17 mouse cellular contexts compared by ENCODE assay signal in genomic region chr16:33578462-33578861, GRCm38 (mm10).
A peak's percentile ranks its signal among the peaks of the same experiment; 100 is the strongest.
DNase-seq lines count a peak whose midpoint lies in the region; ATAC-seq and TF ChIP-seq lines count a peak whose summit lies in the region.
"Had no signal": no experiment of that assay in that cellular context is flagged by ENCODE, and none has a peak within 500 bp of the region (broad histone marks: within the 10 kb centered on the region; RNA-seq: fewer than 3 reads in every experiment).

No protein-coding gene starts in this region.

- no peak overlapping the region for H3K4me3 ChIP-seq in lung, postnatal 0 days (ENCODE audit: low read depth, low read length)
- H3K4me3 ChIP-seq in heart, embryonic 12.5 days = no peak overlapping the region
- H3K4me3 ChIP-seq in hindbrain, embryonic 12.5 days = no peak overlapping the region
- no peak overlapping the region for H3K4me3 ChIP-seq in hindbrain, embryonic 13.5 days
- H3K4me3 ChIP-seq: forebrain, embryonic 15.5 days; hindbrain, embryonic 10.5 days; neural tube, embryonic 13.5 days had no signal

- no peaks in the 10 kb centered on the region for H3K36me3 ChIP-seq in lung, postnatal 0 days (ENCODE audit: insufficient read depth, low read length)
- H3K36me3 ChIP-seq in heart, embryonic 12.5 days = no peaks in the 10 kb centered on the region
- H3K36me3 ChIP-seq in hindbrain, embryonic 12.5 days = no peaks in the 10 kb centered on the region
- no peaks in the 10 kb centered on the region for H3K36me3 ChIP-seq in hindbrain, embryonic 13.5 days
- H3K36me3 ChIP-seq: forebrain, embryonic 15.5 days; hindbrain, embryonic 10.5 days; neural tube, embryonic 13.5 days had no signal

- no peaks in the 10 kb centered on the region for H3K9me3 ChIP-seq in lung, postnatal 0 days (ENCODE audit: low read length)
- H3K9me3 ChIP-seq in heart, embryonic 12.5 days (replicated peaks) = no peaks in the 10 kb centered on the region
- H3K9me3 ChIP-seq in hindbrain, embryonic 12.5 days (replicated peaks) = no peaks in the 10 kb centered on the region
- no peaks in the 10 kb centered on the region for H3K9me3 ChIP-seq in hindbrain, embryonic 13.5 days
- H3K9me3 ChIP-seq: forebrain, embryonic 15.5 days; hindbrain, embryonic 10.5 days; neural tube, embryonic 13.5 days had no signal

- no peak overlapping the region for H3K9ac ChIP-seq in lung, postnatal 0 days (replicated peaks; ENCODE audit: low read depth)
- no peak overlapping the region for H3K9ac ChIP-seq in heart, embryonic 12.5 days
- H3K9ac ChIP-seq in hindbrain, embryonic 12.5 days = no peak overlapping the region
- H3K9ac ChIP-seq in hindbrain, embryonic 13.5 days = no peak overlapping the region
- H3K9ac ChIP-seq: forebrain, embryonic 15.5 days; neural tube, embryonic 13.5 days had no signal

- H3K4me2 ChIP-seq in lung, postnatal 0 days (replicated peaks; ENCODE audit: low read depth, low read length) = no peak overlapping the region
- H3K4me2 ChIP-seq in heart, embryonic 12.5 days = no peak overlapping the region
- no peak overlapping the region for H3K4me2 ChIP-seq in hindbrain, embryonic 12.5 days (replicated peaks)
- no peak overlapping the region for H3K4me2 ChIP-seq in hindbrain, embryonic 13.5 days
- H3K4me2 ChIP-seq: forebrain, embryonic 15.5 days; midbrain, embryonic 11.5 days; neural tube, embryonic 13.5 days had no signal

- no peak overlapping the region for H3K27ac ChIP-seq in lung, postnatal 0 days (ENCODE audit: low read length)
- H3K27ac ChIP-seq in heart, embryonic 12.5 days (ENCODE audit: poor library complexity, severe bottlenecking) = 0 out of 2 replicates have a peak overlapping the region, but pooled peaks have one; percentile 14
- no peak overlapping the region for H3K27ac ChIP-seq in hindbrain, embryonic 12.5 days
- no peak overlapping the region for H3K27ac ChIP-seq in hindbrain, embryonic 13.5 days
- H3K27ac ChIP-seq: forebrain, embryonic 15.5 days; neural tube, embryonic 13.5 days had no signal

- peaks cover 16% of the 10 kb centered on the region; the same call in 1 of the 2 replicates for H3K4me1 ChIP-seq in lung, postnatal 0 days (ENCODE audit: insufficient read depth, low read depth, low read length)
- peaks cover 92% of the 10 kb centered on the region for H3K4me1 ChIP-seq in heart, embryonic 12.5 days (replicated peaks)
- H3K4me1 ChIP-seq in hindbrain, embryonic 12.5 days = peaks cover 14% of the 10 kb centered on the region
- H3K4me1 ChIP-seq in hindbrain, embryonic 13.5 days (replicated peaks) = peaks cover 17% of the 10 kb centered on the region

- DNase-seq in adrenal gland, postnatal 10 days = peak; percentile 55
- no peak for DNase-seq in adrenal gland, adult (ENCODE audit: inconsistent age in 2 of 2, low spot score in 1 of 2)
- DNase-seq in lung, postnatal 0 days (ENCODE audit: low spot score) = peak; percentile 58
- DNase-seq in lung, postnatal 14 days = no peak
- DNase-seq in heart, postnatal 4 days = peak; percentile 49
- DNase-seq: cerebellum, postnatal 14 days; lung, adult 18-20 months; lung, postnatal 4 days; thymus, postnatal 4 days had no signal

- WGBS in lung, postnatal 0 days = 61% methylated on average over 3 of the region's 3 CpGs
- WGBS in heart, embryonic 12.5 days = 34% methylated on average over 3 of the region's 3 CpGs
- 86% methylated on average over 3 of the region's 3 CpGs for WGBS in hindbrain, embryonic 12.5 days
- 94% methylated on average over 3 of the region's 3 CpGs for WGBS in hindbrain, embryonic 13.5 days

- no peak for TF ChIP-seq EP300 in lung, postnatal 0 days (IDR thresholded peaks at IDR 0.05)

- TF ChIP-seq CTCF in lung, postnatal 0 days (IDR thresholded peaks at IDR 0.05) = no peak

- H3K27me3 ChIP-seq in lung, postnatal 0 days (replicated peaks; ENCODE audit: insufficient read depth, low read length) = no peaks in the 10 kb centered on the region
- H3K27me3 ChIP-seq in heart, embryonic 12.5 days (replicated peaks) = no peaks in the 10 kb centered on the region
- no peaks in the 10 kb centered on the region for H3K27me3 ChIP-seq in hindbrain, embryonic 12.5 days
- no peaks in the 10 kb centered on the region for H3K27me3 ChIP-seq in hindbrain, embryonic 13.5 days
- H3K27me3 ChIP-seq: CH12.LX; forebrain, embryonic 15.5 days; neural tube, embryonic 13.5 days had no signal

- no peak for ATAC-seq in lung, postnatal 0 days
- no peak for ATAC-seq in heart, embryonic 12.5 days (ENCODE audit: insufficient number of reproducible peaks, low FRiP score)
- ATAC-seq in hindbrain, embryonic 12.5 days (ENCODE audit: low FRiP score) = no peak
- ATAC-seq in hindbrain, embryonic 13.5 days (ENCODE audit: low FRiP score) = no peak
- ATAC-seq: forebrain, embryonic 15.5 days had no signal

Comparison
In these comparisons a context has a peak if more than half of its experiments do, and no peak if none do; other contexts are left out.
1. DNase-seq: peak in adrenal gland, postnatal 10 days (single experiment), lung, postnatal 0 days (single experiment) and heart, postnatal 4 days (single experiment); none in adrenal gland, adult (0 of 2) and lung, postnatal 14 days (single experiment).